Mouse (Mus musculus): ENCODE measurements around the gene Wars2. TPM values are rescaled to one million over a fixed set of nuclear protein-coding genes. Genes with fewer than 3 reads are reported as not detected.

The Wars2 gene
- total RNA-seq, 2 experiments from 2014 or later, result 0.61 to 2.1 TPM

DNA sequence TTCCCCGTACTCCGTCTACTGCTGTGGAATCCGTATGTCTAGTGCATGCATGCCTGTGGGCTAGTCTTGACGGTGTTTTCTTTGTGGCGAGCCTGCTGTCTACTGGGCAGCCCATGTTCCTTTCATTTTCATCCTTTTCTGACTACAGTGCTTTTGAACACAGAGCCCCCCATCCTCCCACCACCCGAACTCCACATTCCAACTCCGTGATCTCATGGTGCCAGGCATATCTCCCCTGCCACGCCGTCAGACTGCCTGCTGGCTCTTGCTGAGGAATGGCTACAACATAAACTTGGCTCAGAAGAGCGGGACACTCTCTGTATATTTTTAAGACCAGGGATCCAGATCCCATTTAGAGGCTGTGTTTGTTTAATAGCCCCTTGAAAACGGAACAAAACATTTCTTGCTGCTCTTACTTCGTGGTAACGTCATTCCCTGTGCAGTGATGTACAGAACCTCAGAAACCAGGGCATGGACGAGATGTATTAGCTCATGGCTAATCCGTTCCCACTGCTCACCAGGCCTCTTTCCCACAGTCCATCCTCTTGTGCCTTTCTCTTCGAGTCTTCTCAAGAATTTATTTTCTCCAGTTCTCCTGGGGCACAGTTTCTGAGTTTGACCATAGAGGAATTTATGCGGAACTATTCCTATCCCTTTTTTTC lies 42.6 kb downstream of the Wars2 start:
- ATAC-seq (replicated peaks; ENCODE audit: low FRiP score, poor library complexity, severe bottlenecking), result no peak

DNA sequence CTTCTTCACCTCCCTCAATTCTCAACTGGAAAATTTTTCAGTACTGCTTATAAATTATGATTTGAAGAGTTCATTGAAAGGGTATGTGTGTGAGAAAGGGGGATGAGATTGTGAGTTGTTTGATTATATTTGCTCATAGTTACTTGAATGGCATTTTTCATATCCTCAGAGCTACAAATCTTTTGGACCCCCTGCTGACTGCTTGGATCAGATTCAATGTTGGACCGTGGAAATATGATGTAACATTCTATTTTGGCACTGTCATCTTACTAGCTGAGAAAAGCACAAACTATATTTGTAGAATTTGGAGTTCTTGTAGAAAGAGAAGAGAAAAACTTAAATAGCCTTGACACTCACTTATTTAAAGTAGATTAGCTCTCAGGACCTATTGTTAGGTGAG lies 43.5 kb downstream of the Wars2 start:
- ATAC-seq (replicated peaks; ENCODE audit: low FRiP score, poor library complexity, severe bottlenecking), result no peak

- ATAC-seq (replicated peaks; ENCODE audit: low FRiP score, poor library complexity, severe bottlenecking), result no peak
Observed at GRCm38 (mm10) chr3:99188097-99188496, 47.2 kb downstream of the Wars2 start.

GRCm38 (mm10) chr3:99193576-99193975 lies 52.7 kb downstream of the Wars2 start:
- ATAC-seq (replicated peaks; ENCODE audit: low FRiP score, poor library complexity, severe bottlenecking), result no peak

GRCm38 (mm10) chr3:99203331-99203730 lies 62.5 kb downstream of the Wars2 start:
- no peak for ATAC-seq (replicated peaks; ENCODE audit: low FRiP score, poor library complexity, severe bottlenecking)

- no peak for ATAC-seq (replicated peaks; ENCODE audit: low FRiP score, poor library complexity, severe bottlenecking)
Observed at GRCm38 (mm10) chr3:99208416-99208815, 67.5 kb downstream of the Wars2 start.

DNA sequence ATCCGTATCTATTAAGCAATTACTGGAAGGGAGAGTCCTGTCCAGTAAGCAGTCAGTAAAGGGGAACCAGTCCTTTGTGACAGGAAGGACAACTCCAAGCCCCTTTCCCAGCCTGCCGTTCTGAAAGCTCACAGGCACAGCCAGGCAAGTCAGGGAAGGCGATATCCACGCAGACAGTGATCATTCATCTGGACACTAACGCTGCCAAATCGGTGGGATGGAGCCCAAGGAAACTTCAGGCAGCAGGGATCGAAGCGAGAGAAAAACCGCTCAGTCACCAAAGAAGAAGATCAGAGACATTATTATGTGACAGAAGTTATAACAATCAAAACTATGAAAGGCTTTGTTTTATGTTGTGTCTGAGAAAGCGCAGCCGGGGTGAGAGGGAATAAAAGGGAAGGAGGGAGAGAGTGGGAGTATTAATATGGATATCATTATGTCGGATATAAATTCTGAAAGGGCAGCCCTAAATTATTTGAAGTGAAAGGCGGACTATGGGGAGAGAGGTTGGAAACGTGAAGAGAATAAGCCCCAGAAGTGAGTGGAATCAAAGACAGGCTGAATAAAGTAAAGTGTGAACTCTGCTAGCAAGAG lies 70.3 kb downstream of the Wars2 start:
- no peak for ATAC-seq (replicated peaks; ENCODE audit: low FRiP score, poor library complexity, severe bottlenecking)

DNA sequence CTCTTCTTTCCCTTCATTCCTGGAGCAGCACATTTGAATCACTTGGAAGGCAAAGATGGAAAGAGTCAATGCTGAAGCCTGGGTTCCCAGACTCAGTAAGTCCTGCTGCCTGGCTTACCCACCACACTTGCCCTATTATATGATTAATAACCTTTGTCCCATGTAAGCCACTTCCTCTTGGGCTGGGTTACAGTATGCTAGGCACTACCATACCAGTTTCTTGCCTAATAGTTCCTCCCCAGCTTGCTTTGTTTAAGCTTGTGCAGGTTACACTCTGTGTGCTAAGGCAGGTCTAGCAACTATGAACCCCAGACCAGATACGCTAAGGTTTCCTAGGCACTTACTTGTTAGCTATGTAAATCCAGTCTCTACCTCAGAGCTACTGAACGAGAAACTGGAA lies 86.9 kb downstream of the Wars2 start:
- no peak for ATAC-seq (replicated peaks; ENCODE audit: low FRiP score, poor library complexity, severe bottlenecking)

GRCm38 (mm10) chr3:99233393-99234318 lies 92.8 kb downstream of the Wars2 start:
- ATAC-seq (replicated peaks; ENCODE audit: low FRiP score, poor library complexity, severe bottlenecking), result no peak

- no peak for ATAC-seq (replicated peaks; ENCODE audit: low FRiP score, poor library complexity, severe bottlenecking)
Observed at GRCm38 (mm10) chr3:99234319-99234869, 93.5 kb downstream of the Wars2 start.

- no peak for ATAC-seq (replicated peaks; ENCODE audit: low FRiP score, poor library complexity, severe bottlenecking)
Observed at GRCm38 (mm10) chr3:99235116-99235803, 94.4 kb downstream of the Wars2 start.

GRCm38 (mm10) chr3:99235804-99236755 lies 95.2 kb downstream of the Wars2 start:
- ATAC-seq (replicated peaks; ENCODE audit: low FRiP score, poor library complexity, severe bottlenecking), result no peak

GRCm38 (mm10) chr3:99238691-99239090 lies 97.8 kb downstream of the Wars2 start:
- no peak for ATAC-seq (replicated peaks; ENCODE audit: low FRiP score, poor library complexity, severe bottlenecking)

DNA sequence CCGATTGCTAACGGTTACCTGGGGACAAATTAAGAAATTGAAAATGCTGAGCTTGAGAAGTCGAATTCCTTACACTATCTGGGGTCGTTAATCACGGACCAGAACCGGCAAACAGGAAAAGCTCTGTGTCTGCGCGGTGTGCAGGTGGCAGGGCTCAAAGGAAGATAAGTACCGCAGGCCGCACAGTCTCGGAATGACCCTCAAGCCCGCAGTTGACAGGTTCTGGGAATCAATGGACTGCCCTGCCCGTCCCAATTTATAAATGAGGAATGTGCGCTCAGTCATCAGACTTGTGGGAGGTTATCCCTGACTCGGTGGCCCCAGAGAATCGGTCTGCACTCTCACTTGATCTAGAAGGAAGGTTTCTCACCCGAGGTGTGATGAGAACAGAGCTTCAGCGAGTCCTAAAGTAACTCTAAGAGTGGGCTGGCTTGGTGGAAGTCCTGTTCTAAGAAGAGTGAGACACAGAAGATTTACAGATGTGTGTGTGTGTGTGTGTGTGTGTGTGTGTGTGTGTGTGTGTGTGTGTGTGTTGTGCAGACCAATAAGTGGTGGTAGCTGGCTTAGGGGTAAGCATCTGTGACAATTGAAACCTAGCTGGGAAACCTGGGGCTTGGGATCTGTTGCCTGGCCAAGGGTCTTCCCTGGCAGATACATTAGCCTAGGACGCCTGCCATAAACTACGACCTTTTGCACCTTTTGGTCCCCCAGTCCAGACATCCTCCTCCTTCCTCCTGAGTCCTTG lies 98.6 kb downstream of the Wars2 start:
- ATAC-seq (replicated peaks; ENCODE audit: low FRiP score, poor library complexity, severe bottlenecking), result no peak

- no peak for ATAC-seq (replicated peaks; ENCODE audit: low FRiP score, poor library complexity, severe bottlenecking)
Observed at GRCm38 (mm10) chr3:99240213-99240720, 99.4 kb downstream of the Wars2 start, which contains the start of gene Tbx15. TSS of gene Tbx15 (plus strand) at chr3:99240381.

DNA sequence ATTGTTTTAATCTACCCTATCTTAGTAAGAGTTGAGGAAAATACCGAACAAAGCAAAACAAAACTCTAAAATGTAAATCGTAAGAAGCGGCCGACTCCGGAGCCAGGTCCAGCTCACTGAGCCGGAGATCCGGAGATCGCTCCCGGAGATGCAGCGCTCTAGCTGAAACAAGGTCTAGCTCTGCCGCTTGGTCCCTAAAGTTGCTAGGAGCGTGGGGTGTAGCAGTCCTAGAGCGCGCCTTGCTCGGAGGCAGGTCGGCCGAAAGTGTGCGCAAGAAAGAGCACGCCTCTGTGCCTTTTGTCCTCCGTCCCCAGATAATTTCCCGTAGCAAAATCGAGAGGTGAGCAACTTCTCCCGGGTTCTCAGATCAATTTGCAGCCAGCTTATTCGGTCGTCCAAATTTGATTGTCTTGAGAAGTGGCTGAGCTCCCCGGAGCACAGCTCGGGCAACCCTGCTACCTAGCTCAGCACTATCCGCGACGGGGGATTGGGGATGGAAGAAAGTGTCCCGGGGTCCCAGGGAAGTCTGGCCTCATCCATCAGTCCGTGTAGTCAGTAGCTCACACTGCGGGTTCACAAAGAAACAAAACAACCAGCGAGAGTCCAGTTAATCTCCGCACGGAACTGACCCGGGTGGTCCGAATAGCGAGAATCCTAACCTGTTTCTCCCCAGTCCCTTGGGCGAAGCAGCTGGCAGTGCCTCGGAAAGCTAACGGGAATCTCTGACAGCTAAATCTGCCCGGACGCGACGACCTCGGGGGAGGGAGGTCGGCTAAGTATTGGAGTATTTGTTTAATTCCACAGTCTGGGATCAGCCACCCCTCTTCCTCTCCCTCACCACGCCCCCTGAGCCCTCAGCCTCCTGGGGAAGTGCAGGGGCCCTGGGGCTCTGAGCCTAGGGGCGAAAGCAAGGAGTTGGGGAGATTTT lies 100.2 kb downstream of the Wars2 start:
- ATAC-seq (replicated peaks; ENCODE audit: low FRiP score, poor library complexity, severe bottlenecking), result no peak

GRCm38 (mm10) chr3:99242481-99242880 lies 101.6 kb downstream of the Wars2 start:
- no peak for ATAC-seq (replicated peaks; ENCODE audit: low FRiP score, poor library complexity, severe bottlenecking)
